Mouse (Mus musculus) gastrocnemius, adult 2 months (tissue): ENCODE results near the gene Ccnl2. TPM values are rescaled to one million over a fixed set of nuclear protein-coding genes. Genes with fewer than 3 reads are reported as not detected.

ENCODE experiments used
- DNase-seq: peaks from one replicate; pipeline ENCODE4 v3.0.0; 2022
- H3K27ac ChIP-seq: fragments of 200-600 bp; 2 replicates; pipeline ENCODE4 v1.8.1; 2022; ENCODE audit warnings: mild to moderate bottlenecking
- H3K4me3 ChIP-seq: fragments of 200-600 bp; 2 replicates; pipeline ENCODE4 v1.8.1; 2022; ENCODE audit warnings: mild to moderate bottlenecking, moderate library complexity
- CTCF ChIP-seq: fragments of 200-600 bp; IDR thresholded peaks from 2 replicates; pipeline ENCODE4 v1.8.1; 2022; ENCODE audit warnings: antibody characterized with exemption, mild to moderate bottlenecking, moderate library complexity
- intact Hi-C: fragments of 180-260 bp; cut with DNase I; formaldehyde crosslinking; loops from one replicate; pipeline ENCODE4 v1.15.1; 2025
- total RNA-seq, 2 experiments: library from RNA; stranded (reverse); gene quantifications; 2 replicates each; pipeline ENCODE4 v1.2.3; 2021

The Ccnl2 gene
- total RNA-seq, 2 experiments from 2014 or later = 26.4 to 27.0 TPM

GRCm38 (mm10) chr4:155831205-155831766, 19.0 kb downstream of the Ccnl2 start, which contains the start of gene Aurkaip1:
Gene Aurkaip1, plus strand, starts transcription at chr4:155831272.
- intact Hi-C loops = loop anchor here (10.0 kb wide), 1 partner anchor 114 kb away; the partner anchor contains the start of gene Ube2j2
- Histone ChIP-seq H3K4me3 (peak within 1 kb of the TSS; percentile 94), H3K27ac (peak within 1 kb of the TSS; percentile 89)
- peak; percentile 85 for TF ChIP-seq CTCF
- peak; percentile 98 for DNase-seq

- Histone ChIP-seq H3K27ac (peak overlapping the region; percentile 89), H3K4me3 (peak overlapping the region; percentile 94)
- TF ChIP-seq CTCF = no peak
- no peak for DNase-seq
- intact Hi-C loops = loop anchor here (2.0 to 10.0 kb wide), 2 partner anchors 15 to 113 kb away; partner anchors contain the start of genes Dvl1 and Ube2j2
These were observed 19.5 kb downstream of the Ccnl2 start for GRCm38 (mm10) chr4:155831831-155832230.

GRCm38 (mm10) chr4:155832321-155832720, 20.0 kb downstream of the Ccnl2 start:
- intact Hi-C loops = loop anchor here (2.0 to 10.0 kb wide), 2 partner anchors 14 to 112 kb away; partner anchors contain the start of genes Dvl1 and Ube2j2
- Histone ChIP-seq H3K27ac (peak overlapping the region; percentile 89), H3K4me3 (peak overlapping the region; percentile 94)
- TF ChIP-seq CTCF = no peak
- no peak for DNase-seq

- Histone ChIP-seq H3K4me3 (peak overlapping the region; percentile 11; the same call in 1 of the 2 replicates), H3K27ac (peak overlapping the region; percentile 86)
- TF ChIP-seq CTCF = no peak
- intact Hi-C loops = loop anchor here (2.0 to 10.0 kb wide), 2 partner anchors 14 to 112 kb away; partner anchors contain the start of genes Dvl1 and Ube2j2
- DNase-seq = no peak
These were observed 20.9 kb downstream of the Ccnl2 start for GRCm38 (mm10) chr4:155833234-155833633.

GRCm38 (mm10) chr4:155833836-155834235, 21.5 kb downstream of the Ccnl2 start:
- intact Hi-C loops = loop anchor here (2.0 to 10.0 kb wide), 2 partner anchors 13 to 111 kb away; partner anchors contain the start of genes Dvl1 and Ube2j2
- Histone ChIP-seq H3K27ac (peak overlapping the region; percentile 86), H3K4me3 (peak overlapping the region; percentile 45)
- peak; percentile 84 for TF ChIP-seq CTCF
- DNase-seq = peak; percentile 93

GRCm38 (mm10) chr4:155837404-155838010, 25.2 kb downstream of the Ccnl2 start:
- no peak for TF ChIP-seq CTCF
- intact Hi-C loops = loop anchor here (10.0 kb wide), 1 partner anchor 107 kb away; the partner anchor contains the start of gene Ube2j2
- DNase-seq = peak; percentile 81
- H3K27ac ChIP-seq = peak overlapping the region; percentile 96
- peak overlapping the region; percentile 68 for H3K4me3 ChIP-seq

- intact Hi-C loops = loop anchor here (10.0 kb wide), 1 partner anchor 106 kb away; the partner anchor contains the start of gene Ube2j2
- TF ChIP-seq CTCF = no peak
- DNase-seq = peak; percentile 80
- Histone ChIP-seq H3K4me3 (peak overlapping the region; percentile 68), H3K27ac (peak overlapping the region; percentile 96)
These were observed 26.2 kb downstream of the Ccnl2 start for GRCm38 (mm10) chr4:155838187-155839153.

GRCm38 (mm10) chr4:155839483-155839910, 27.2 kb downstream of the Ccnl2 start, which contains the start of gene Mxra8:
Gene Mxra8, plus strand, starts transcription at chr4:155839680.
- intact Hi-C loops = loop anchor here (10.0 kb wide), 1 partner anchor 105 kb away; the partner anchor contains the start of gene Ube2j2
- H3K4me3 ChIP-seq = peak within 1 kb of the TSS; percentile 68
- peak within 1 kb of the TSS; percentile 96 for H3K27ac ChIP-seq
- DNase-seq = peak; percentile 94
- no peak for TF ChIP-seq CTCF

- no peak for TF ChIP-seq CTCF
- peak overlapping the region; percentile 96 for H3K27ac ChIP-seq
- peak; percentile 74 for DNase-seq
- intact Hi-C loops = no loop called here
- H3K4me3 ChIP-seq = peak overlapping the region; percentile 68
These were observed 28.1 kb downstream of the Ccnl2 start for GRCm38 (mm10) chr4:155840076-155841002.

- peak; percentile 79 for DNase-seq
- H3K27ac ChIP-seq = peak overlapping the region; percentile 96
- peak overlapping the region; percentile 68 for H3K4me3 ChIP-seq
- intact Hi-C loops = no loop called here
- TF ChIP-seq CTCF = peak; percentile 50
These were observed 28.7 kb downstream of the Ccnl2 start for GRCm38 (mm10) chr4:155841003-155841454.
